Mouse (Mus musculus): ENCODE results near the gene Trim7.
A peak's percentile ranks its signal among the peaks of the same experiment; 100 is the strongest.
"Not testable (repeated sequence)": the region's sequence is repeated elsewhere in the genome, so short reads cannot be mapped to it uniquely, and the experiment has no call there.

Gene Trim7

GRCm38 (mm10) chr11:48801831-48802772 is 23.8 kb upstream of the Trim7 start:
- DNase-seq (ENCODE audit: low spot score), result no peak

GRCm38 (mm10) chr11:48803988-48804387 is 22.0 kb upstream of the Trim7 start:
- no peak for DNase-seq (ENCODE audit: low spot score)

- no peak for DNase-seq (ENCODE audit: low spot score)
Observed at GRCm38 (mm10) chr11:48804922-48805321, 21.0 kb upstream of the Trim7 start.

- no peak for DNase-seq (ENCODE audit: low spot score)
Observed at GRCm38 (mm10) chr11:48806856-48807562, 18.9 kb upstream of the Trim7 start.

GRCm38 (mm10) chr11:48807563-48808303 is 18.2 kb upstream of the Trim7 start:
- no peak for DNase-seq (ENCODE audit: low spot score)

- no peak for DNase-seq (ENCODE audit: low spot score)
Observed at GRCm38 (mm10) chr11:48808304-48808646, 17.7 kb upstream of the Trim7 start.

GRCm38 (mm10) chr11:48808737-48809433 is 17.1 kb upstream of the Trim7 start:
- no peak for DNase-seq (ENCODE audit: low spot score)

GRCm38 (mm10) chr11:48809434-48809830 is 16.5 kb upstream of the Trim7 start:
- no peak for DNase-seq (ENCODE audit: low spot score)

GRCm38 (mm10) chr11:48810142-48810541 is 15.8 kb upstream of the Trim7 start:
- no peak for DNase-seq (ENCODE audit: low spot score)

- DNase-seq (ENCODE audit: low spot score), result no peak
Observed at GRCm38 (mm10) chr11:48813782-48814181, 12.2 kb upstream of the Trim7 start.

GRCm38 (mm10) chr11:48815851-48816250 is 10.1 kb upstream of the Trim7 start:
- DNase-seq (ENCODE audit: low spot score), result no peak

GRCm38 (mm10) chr11:48816281-48816781 is 9.6 kb upstream of the Trim7 start:
- no peak for DNase-seq (ENCODE audit: low spot score)

- peak; percentile 99 for DNase-seq (ENCODE audit: low spot score)
Observed at GRCm38 (mm10) chr11:48816800-48817665, 8.9 kb upstream of the Trim7 start, which contains the start of gene Trim41. Gene Trim41, minus strand, starts transcription at chr11:48817353.

GRCm38 (mm10) chr11:48817794-48818193 is 8.1 kb upstream of the Trim7 start:
- DNase-seq (ENCODE audit: low spot score), result no peak

GRCm38 (mm10) chr11:48818346-48818745 is 7.6 kb upstream of the Trim7 start:
- peak; percentile 85 for DNase-seq (ENCODE audit: low spot score)

GRCm38 (mm10) chr11:48819614-48820307 is 6.2 kb upstream of the Trim7 start:
- DNase-seq (ENCODE audit: low spot score), result no peak

GRCm38 (mm10) chr11:48820308-48820674 is 5.6 kb upstream of the Trim7 start:
- DNase-seq (ENCODE audit: low spot score), result no peak

GRCm38 (mm10) chr11:48821299-48821698 is 4.6 kb upstream of the Trim7 start:
- DNase-seq (ENCODE audit: low spot score), result not testable (repeated sequence)

- DNase-seq (ENCODE audit: low spot score), result no peak
Observed at GRCm38 (mm10) chr11:48822768-48823512, 3.0 kb upstream of the Trim7 start.
